Mouse (Mus musculus): ENCODE data around the gene Smok2a.
"Not testable (repeated sequence)": the region's sequence is repeated elsewhere in the genome, so short reads cannot be mapped to it uniquely, and the experiment has no call there.

- not testable (repeated sequence) for TF ChIP-seq CTCF, EP300 (IDR thresholded peaks at IDR 0.05; ENCODE audit: low read depth)
Observed at GRCm38 (mm10) chr17:13202453-13203107, 18.4 kb upstream of the Smok2a start.
